Mouse (Mus musculus) bone marrow, adult 2 months (tissue): ENCODE results near the gene Ankfn1.

Source experiments
- CTCF ChIP-seq: fragments of 200-500 bp; IDR thresholded peaks from 2 replicates; pipeline ENCODE4 v1.5.1; 2011; ENCODE audit warnings: low read length, control low read depth; ENCODE audit not compliant: control insufficient read depth, insufficient read depth
- POLR2A ChIP-seq: fragments of 200-500 bp; IDR thresholded peaks from 2 replicates; pipeline ENCODE4 v1.6.1; 2011; ENCODE audit warnings: low read depth, mild to moderate bottlenecking, control low read depth, low read length, borderline replicate concordance; ENCODE audit not compliant: control insufficient read depth

DNA sequence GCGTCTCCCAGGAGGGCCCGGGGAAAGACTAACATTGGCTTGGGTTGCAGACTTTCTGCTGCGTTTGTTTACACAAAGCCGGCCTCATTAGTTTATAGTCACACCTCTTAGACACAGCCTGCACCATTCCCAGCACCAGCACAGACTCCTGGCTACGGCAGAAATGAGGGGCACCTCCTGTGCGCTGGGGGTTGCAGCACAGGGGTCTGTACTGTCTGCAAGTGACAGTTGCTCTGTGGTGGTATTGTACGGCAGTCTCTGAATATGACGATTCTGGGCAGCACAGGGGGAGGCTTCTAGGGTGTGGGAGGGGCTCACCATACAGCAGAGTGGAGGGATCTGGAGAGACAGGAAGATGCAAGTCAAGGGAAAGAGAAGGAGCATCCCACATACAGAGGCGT, 262.0 kb downstream of the Ankfn1 start:
- TF ChIP-seq POLR2A, result no peak
- TF ChIP-seq CTCF, result no peak
